Mouse (Mus musculus): ENCODE measurements around the gene Dph1.

DNA sequence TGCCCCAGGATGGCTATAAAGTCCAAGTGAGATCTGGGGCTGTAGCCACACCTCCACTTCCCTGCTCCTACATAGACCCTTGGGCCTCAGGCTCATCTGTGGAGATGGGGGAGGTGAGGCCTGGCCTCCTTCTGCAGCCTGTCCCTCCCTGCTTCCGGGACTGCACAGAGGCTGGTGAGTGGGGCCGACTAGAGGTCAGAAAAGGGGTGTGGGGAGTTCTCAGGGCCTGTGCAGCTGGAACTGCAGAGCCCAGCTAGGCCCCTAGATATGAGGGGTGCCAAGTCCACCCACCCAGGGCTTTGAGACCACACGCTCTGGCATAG, 43.2 kb downstream of the Dph1 start:
- no peak for TF ChIP-seq POLR2A (IDR thresholded peaks at IDR 0.05; ENCODE audit: control insufficient read depth, extremely low read depth, insufficient read depth, low read length, poor library complexity)
- TF ChIP-seq CTCF (IDR thresholded peaks at IDR 0.05; ENCODE audit: borderline replicate concordance, control insufficient read depth, extremely low read depth, insufficient read depth, low read length, poor library complexity) = no peak

All from thymus, adult 2 months (tissue).